Comparison of ENCODE assay signal across 8 mouse cellular contexts in the genomic region with DNA sequence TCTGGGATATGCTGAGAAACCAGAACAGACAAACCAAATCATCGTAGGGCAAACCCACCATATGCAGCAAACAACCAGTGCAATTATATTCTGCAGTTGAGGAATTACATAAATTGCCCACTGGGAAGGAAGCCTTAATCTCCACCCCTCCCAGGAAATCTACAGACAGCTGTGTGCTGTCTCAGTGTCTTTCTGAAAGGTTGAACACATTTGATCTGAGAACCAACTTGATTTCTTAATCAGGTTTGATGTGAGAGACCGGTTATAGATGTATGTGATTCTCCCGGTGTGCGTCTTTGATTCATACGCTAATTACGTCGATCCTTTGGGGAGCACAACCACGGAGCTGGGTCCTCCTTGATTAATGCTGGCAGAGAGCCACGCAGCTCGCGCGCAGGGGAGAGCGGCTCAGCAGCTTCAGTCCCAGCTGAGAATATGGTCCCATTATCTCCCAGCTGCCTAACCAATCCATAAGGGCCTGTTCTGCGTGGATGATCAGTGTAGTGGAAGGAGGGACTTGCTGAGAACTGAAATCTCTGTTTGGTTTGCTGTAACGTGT.
A peak's percentile ranks its signal among the peaks of the same experiment; 100 is the strongest.
DNase-seq lines count a peak whose midpoint lies in the region; ATAC-seq and TF ChIP-seq lines count a peak whose summit lies in the region.

No protein-coding gene starts in this region.

- no peaks in the 10 kb centered on the region for H3K9me3 ChIP-seq in embryonic facial prominence, embryonic 10.5 days
- no peaks in the 10 kb centered on the region for H3K9me3 ChIP-seq in hindbrain, embryonic 14.5 days (ENCODE audit: control insufficient read depth, low read length)

- TF ChIP-seq CTCF in gastrocnemius, adult 2 months (IDR thresholded peaks at IDR 0.05): no peak
- no peak for TF ChIP-seq CTCF in thymus, adult 2 months (IDR thresholded peaks at IDR 0.05; ENCODE audit: borderline replicate concordance, control insufficient read depth, extremely low read depth, insufficient read depth, low read length, poor library complexity)

- H3K27ac ChIP-seq in gastrocnemius, adult 2 months: no peak overlapping the region
- no peak overlapping the region for H3K27ac ChIP-seq in embryonic facial prominence, embryonic 10.5 days (replicated peaks)
- peak overlapping the region; percentile 57 for H3K27ac ChIP-seq in hindbrain, embryonic 14.5 days
- H3K27ac ChIP-seq in thymus, adult 2 months (ENCODE audit: control insufficient read depth, insufficient read depth, low read length): no peak overlapping the region

- peak overlapping the region; percentile 27 for H3K4me3 ChIP-seq in gastrocnemius, adult 2 months
- H3K4me3 ChIP-seq in embryonic facial prominence, embryonic 10.5 days: peak overlapping the region; percentile 38
- H3K4me3 ChIP-seq in hindbrain, embryonic 14.5 days (replicated peaks; ENCODE audit: low read length): peak overlapping the region; percentile 35
- H3K4me3 ChIP-seq in thymus, adult 2 months (ENCODE audit: control insufficient read depth, insufficient read depth, low read length): no peak overlapping the region

- intact Hi-C loops in gastrocnemius, adult 2 months (cut with DNase I): no loop called here
- intact Hi-C loops in left cerebral cortex, postnatal 14 days (cut with DNase I): no loop called here

- peak overlapping the region; percentile 57 for H3K4me2 ChIP-seq in hindbrain, embryonic 14.5 days (replicated peaks)

- WGBS in embryonic facial prominence, embryonic 10.5 days: 32% methylated on average over 15 of the region's 15 CpGs
- 5% methylated on average over 15 of the region's 15 CpGs for WGBS in hindbrain, embryonic 14.5 days
- 51% methylated on average over 15 of the region's 15 CpGs for WGBS in thymus, adult 2 months

- ATAC-seq in hindbrain, embryonic 14.5 days (ENCODE audit: low FRiP score): peak; percentile 88

- peak; percentile 13 for DNase-seq in gastrocnemius, adult 2 months
- no peak for DNase-seq in gastrocnemius, postnatal 25 days
- DNase-seq in ZHBTc4 (ENCODE audit: low read depth, low spot score): peak; percentile 0
- DNase-seq in embryonic facial prominence, embryonic 10.5 days (ENCODE audit: low spot score): peak; percentile 19
- DNase-seq in hindbrain, embryonic 14.5 days (ENCODE audit: low spot score): peak; percentile 76
- peak; percentile 52 to 63 for DNase-seq in left cerebral cortex, postnatal 14 days (ENCODE audit: low spot score in 2 of 2)
- peak; percentile 43 for DNase-seq in ovary, postnatal 36 days (ENCODE audit: low spot score)
- DNase-seq in thymus, adult 2 months: no peak

- no peaks in the 10 kb centered on the region for H3K27me3 ChIP-seq in embryonic facial prominence, embryonic 10.5 days (replicated peaks; ENCODE audit: low read depth, poor library complexity, severe bottlenecking)
- H3K27me3 ChIP-seq in hindbrain, embryonic 14.5 days (ENCODE audit: control insufficient read depth, insufficient read depth, low read length): no peaks in the 10 kb centered on the region
- no peaks in the 10 kb centered on the region for H3K27me3 ChIP-seq in thymus, adult 2 months (ENCODE audit: control insufficient read depth, insufficient read depth, low read length)

- no peaks in the 10 kb centered on the region for H3K36me3 ChIP-seq in embryonic facial prominence, embryonic 10.5 days (replicated peaks)
- H3K36me3 ChIP-seq in hindbrain, embryonic 14.5 days (replicated peaks; ENCODE audit: control insufficient read depth, insufficient read depth): no peaks in the 10 kb centered on the region
- H3K36me3 ChIP-seq in thymus, adult 2 months (ENCODE audit: control insufficient read depth, insufficient read depth, low read length): no peaks in the 10 kb centered on the region

- H3K4me1 ChIP-seq in embryonic facial prominence, embryonic 10.5 days: 0 out of 2 replicates have a peak, but pooled peaks cover 4% of the 10 kb centered on the region
- H3K4me1 ChIP-seq in hindbrain, embryonic 14.5 days (replicated peaks; ENCODE audit: control insufficient read depth, insufficient read depth, low read length): no peaks in the 10 kb centered on the region
- H3K4me1 ChIP-seq in thymus, adult 2 months (replicated peaks; ENCODE audit: control insufficient read depth, insufficient read depth, low read length): no peaks in the 10 kb centered on the region

- no peak for TF ChIP-seq POLR2A in thymus, adult 2 months (IDR thresholded peaks at IDR 0.05; ENCODE audit: control insufficient read depth, extremely low read depth, insufficient read depth, low read length, poor library complexity)

- peak overlapping the region; percentile 56 for H3K9ac ChIP-seq in hindbrain, embryonic 14.5 days

Comparison
In these comparisons a context has a peak if more than half of its experiments do, and no peak if none do; other contexts are left out.
1. DNase-seq: peak in gastrocnemius, adult 2 months (single experiment), ZHBTc4 (single experiment), embryonic facial prominence, embryonic 10.5 days (single experiment), hindbrain, embryonic 14.5 days (single experiment), left cerebral cortex, postnatal 14 days (2 of 2) and ovary, postnatal 36 days (single experiment); none in gastrocnemius, postnatal 25 days (single experiment) and thymus, adult 2 months (single experiment).